Mouse (Mus musculus) hindbrain, embryonic 14.5 days (tissue): Measurements from ENCODE around the gene Cabin1. TPM values are rescaled to one million over a fixed set of nuclear protein-coding genes. Genes with fewer than 3 reads are reported as not detected.

Source experiments
- ATAC-seq: fragments of 200-750 bp; cut with Nextera tagmentation; 2 replicates; pipeline ENCODE4 v1.8.0; 2017; ENCODE audit warnings: moderate number of reproducible peaks, mild to moderate bottlenecking, moderate TSS enrichment, moderate library complexity; ENCODE audit not compliant: low FRiP score
- DNase-seq: peaks from one replicate; pipeline ENCODE4 v3.0.0-alpha.2; 2015; ENCODE audit warnings: low spot score
- H3K27ac ChIP-seq: fragments of 300-500 bp; sonication (generic); 2 replicates; pipeline ENCODE4 v1.5.1; 2014; ENCODE audit warnings: mild to moderate bottlenecking, moderate library complexity
- H3K27me3 ChIP-seq: fragments of 300-500 bp; sonication (generic); 2 replicates; pipeline ENCODE4 v1.6.1; 2014; ENCODE audit warnings: mild to moderate bottlenecking, low read length, mixed read lengths; ENCODE audit not compliant: control insufficient read depth, insufficient read depth
- H3K36me3 ChIP-seq: fragments of 300-500 bp; sonication (generic); replicated peaks from 2 replicates; pipeline ENCODE4 v1.6.1; 2014; ENCODE audit not compliant: control insufficient read depth, insufficient read depth
- H3K4me1 ChIP-seq: fragments of 300-500 bp; sonication (generic); replicated peaks from 2 replicates; pipeline ENCODE4 v1.6.1; 2014; ENCODE audit warnings: antibody characterized with exemption, low read length, mixed read lengths; ENCODE audit not compliant: control insufficient read depth, insufficient read depth
- H3K4me2 ChIP-seq: fragments of 300-500 bp; sonication (generic); replicated peaks from 2 replicates; pipeline ENCODE4 v1.6.1; 2014; ENCODE audit warnings: mild to moderate bottlenecking, moderate library complexity
- H3K4me3 ChIP-seq: fragments of 300-500 bp; sonication (generic); replicated peaks from 2 replicates; pipeline ENCODE4 v1.5.1; 2014; ENCODE audit warnings: mild to moderate bottlenecking, low read length
- H3K9ac ChIP-seq: fragments of 300-500 bp; sonication (generic); 2 replicates; pipeline ENCODE4 v1.6.1; 2014
- H3K9me3 ChIP-seq: fragments of 300-500 bp; sonication (generic); 2 replicates; pipeline ENCODE4 v1.6.1; 2016; ENCODE audit warnings: low read length; ENCODE audit not compliant: control insufficient read depth
- WGBS: fragments of 180-500 bp; shearing (Covaris S2); extraction: QIAGEN DNeasy Blood & Tissue Kit; methylation state at CpG from one replicate; pipeline ENCODE4 v1.1.7; 2014; 5-methylcytosine and 5-hydroxymethylcytosine counted together
- polyA plus RNA-seq: library from polyadenylated mRNA; unstranded; fragments of >200 nt; fragmentation: Nextera tagmentation; extraction: Ambion mirVana; gene quantifications from 2 replicates; pipeline ENCODE4 v1.2.1, GENCODE M21; 2014

Cabin1 gene
- polyA plus RNA-seq, result 32.4 and 40.4 TPM in 2 replicates

DNA sequence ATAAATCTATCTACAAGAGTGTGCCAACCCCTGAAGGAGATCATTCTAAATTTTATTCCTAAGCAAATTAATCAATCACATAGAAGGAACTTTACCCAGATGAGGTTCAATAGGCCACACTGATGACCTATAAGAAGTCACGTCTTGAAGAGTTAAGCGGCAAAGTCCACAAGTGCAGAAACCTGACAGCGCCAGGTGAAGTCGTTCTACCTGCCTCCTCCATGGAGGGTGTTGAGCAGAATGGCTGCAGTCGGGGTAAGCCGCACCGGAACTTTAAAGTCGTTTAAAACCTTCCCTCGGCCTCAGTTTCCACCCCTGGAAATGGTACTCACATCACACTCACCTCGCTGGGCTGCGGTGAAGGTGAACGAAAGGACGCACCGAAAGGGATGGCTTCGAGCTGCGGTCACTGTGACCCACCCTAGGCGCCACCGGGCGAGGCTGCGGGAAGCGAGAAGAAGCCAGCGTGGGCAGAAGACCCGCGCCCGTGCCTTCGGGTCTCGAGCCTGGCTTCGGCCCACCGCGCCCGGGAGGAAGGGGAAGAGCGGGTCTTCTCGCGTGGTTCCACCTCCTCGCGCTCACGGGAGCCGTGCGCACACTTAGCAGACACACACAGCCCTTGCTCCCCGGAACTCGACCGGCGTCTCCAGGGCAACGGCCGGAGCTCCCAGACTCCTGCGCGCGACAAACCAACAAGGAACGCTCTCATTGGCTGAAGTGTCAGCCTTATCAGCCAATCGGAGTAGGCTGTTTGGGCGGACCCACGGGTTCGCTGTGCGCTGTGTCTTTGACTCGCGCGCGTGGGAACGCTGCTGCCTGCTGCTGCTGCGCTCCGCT lies at the start of gene Cabin1:
Gene Cabin1 (minus strand): TSS at position 660 of the 837 bp plus-strand sequence.
- ATAC-seq (peak; percentile 97), DNase-seq (peak; percentile 100)
- under 1% methylated on average over 61 of the region's 61 CpGs for WGBS

DNA sequence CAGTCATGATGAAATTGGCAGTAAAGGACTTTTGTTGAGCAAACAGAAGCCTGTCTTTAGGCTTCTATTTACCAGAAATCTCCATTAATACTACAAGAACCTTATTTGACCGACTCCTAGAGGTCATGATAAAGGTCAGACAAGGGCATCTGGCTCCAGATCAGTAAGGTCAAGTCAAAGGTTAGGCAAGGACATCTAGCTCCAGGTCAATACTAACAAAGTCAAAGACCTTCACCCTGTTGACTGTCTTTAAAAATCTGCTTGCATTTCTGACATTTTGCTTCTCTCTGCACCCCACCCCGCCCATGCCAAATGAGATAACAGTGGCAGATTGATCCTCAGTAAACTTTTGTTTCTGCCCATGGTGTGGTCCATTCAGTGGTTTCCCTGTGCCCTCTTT lies 40.1 kb upstream of the Cabin1 start:
- WGBS, result 82% methylated on average over 2 of the region's 2 CpGs
- H3K4me1 ChIP-seq, result no peaks in the 10 kb centered on the region
- H3K27ac ChIP-seq, result no peak overlapping the region
- H3K9ac ChIP-seq, result no peak overlapping the region
- H3K36me3 ChIP-seq, result no peaks in the 10 kb centered on the region
- ATAC-seq (no peak), DNase-seq (no peak)
- no peaks in the 10 kb centered on the region for H3K9me3 ChIP-seq
- no peak overlapping the region for H3K4me2 ChIP-seq
- no peak overlapping the region for H3K4me3 ChIP-seq
- no peaks in the 10 kb centered on the region for H3K27me3 ChIP-seq

More for the DNA sequence above, at the start of gene Cabin1:
- Histone ChIP-seq H3K27ac (peak within 1 kb of the TSS; percentile 78), H3K36me3 (no peaks in the 10 kb centered on the region), H3K9me3 (no peaks in the 10 kb centered on the region), H3K4me1 (peaks cover 15% of the 10 kb centered on the region), H3K4me2 (peak within 1 kb of the TSS; percentile 56), H3K9ac (peak within 1 kb of the TSS; percentile 60), H3K4me3 (peak within 1 kb of the TSS; percentile 71), H3K27me3 (no peaks in the 10 kb centered on the region)

DNA sequence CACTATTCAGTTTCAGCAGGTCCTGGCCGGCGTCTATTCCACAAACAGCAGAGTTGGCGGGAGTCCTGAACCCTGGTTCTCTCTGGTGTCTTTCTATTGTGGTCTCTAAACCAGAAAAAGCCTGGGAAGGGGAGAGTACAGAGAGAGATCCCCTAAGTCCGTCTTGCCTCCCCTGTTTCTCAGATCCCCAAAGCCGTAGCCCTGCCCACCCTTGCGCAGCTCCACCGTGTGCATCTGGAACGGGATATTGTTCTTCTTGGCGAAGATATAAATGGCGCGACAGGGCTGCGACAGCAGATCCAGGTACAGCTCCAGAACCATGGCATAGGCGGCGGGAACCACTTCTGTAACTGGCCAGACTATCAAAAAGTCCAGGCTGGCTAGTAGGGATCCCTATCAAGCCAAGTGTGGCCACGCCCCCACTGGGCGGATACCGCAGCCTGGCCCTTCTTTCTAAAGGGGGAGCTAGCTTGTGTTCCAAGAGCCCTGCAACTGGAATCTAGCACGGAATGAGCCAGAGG lies 34.1 kb upstream of the Cabin1 start, which contains the start of gene Gstt1:
Gene Gstt1 (minus strand): TSS at position 409 of the 521 bp plus-strand sequence.
- no peaks in the 10 kb centered on the region; the same call in 1 of the 2 replicates for H3K4me1 ChIP-seq
- H3K27ac ChIP-seq, result no peak within 1 kb of the TSS
- no peaks in the 10 kb centered on the region for H3K36me3 ChIP-seq
- DNase-seq (peak; percentile 25), ATAC-seq (0 out of 2 replicates have a peak, but pooled peaks have one; percentile 11)
- H3K9me3 ChIP-seq, result no peaks in the 10 kb centered on the region
- peak within 1 kb of the TSS; percentile 31 for H3K4me3 ChIP-seq
- H3K27me3 ChIP-seq, result peaks cover 8% of the 10 kb centered on the region
- H3K4me2 ChIP-seq, result peak within 1 kb of the TSS; percentile 56
- H3K9ac ChIP-seq, result peak within 1 kb of the TSS; percentile 47
- 3% methylated on average over 18 of the region's 18 CpGs for WGBS

DNA sequence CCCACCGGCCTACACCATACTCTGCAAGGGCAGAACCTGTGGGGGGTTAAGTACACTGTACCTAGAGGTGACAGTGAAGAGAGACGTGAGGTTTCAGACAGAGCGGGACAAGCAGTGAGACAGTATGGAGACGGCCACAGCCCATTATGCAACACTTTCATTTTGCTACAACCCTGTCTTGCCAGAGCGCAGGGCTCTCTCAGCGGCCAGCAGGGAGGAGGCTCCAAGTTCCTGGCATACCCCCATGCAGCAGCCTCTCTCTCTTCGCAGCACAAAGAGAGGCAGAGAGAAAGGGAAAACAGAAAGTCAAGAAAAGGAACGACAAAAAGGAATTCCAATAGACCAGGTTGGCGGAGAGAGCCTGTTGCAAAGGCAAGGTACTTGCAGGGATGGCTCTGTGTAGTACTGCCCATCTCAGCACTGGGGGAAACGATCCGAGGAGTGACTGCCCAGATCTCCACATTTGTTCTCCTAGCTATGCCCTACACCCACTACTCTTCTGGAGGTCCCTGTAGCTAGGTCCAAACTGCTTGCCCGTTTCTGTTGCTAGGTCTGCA lies 33.6 kb upstream of the Cabin1 start:
- peak; percentile 31 for DNase-seq
- no peak overlapping the region for H3K27ac ChIP-seq
- no peaks in the 10 kb centered on the region for H3K9me3 ChIP-seq
- no peaks in the 10 kb centered on the region for H3K36me3 ChIP-seq
- peaks cover 8% of the 10 kb centered on the region for H3K27me3 ChIP-seq
- WGBS, result under 1% methylated on average over 12 of the region's 12 CpGs
- peak overlapping the region; percentile 31 for H3K4me3 ChIP-seq
- H3K9ac ChIP-seq, result peak overlapping the region; percentile 47
- H3K4me2 ChIP-seq, result peak overlapping the region; percentile 56
- no peaks in the 10 kb centered on the region; the same call in 1 of the 2 replicates for H3K4me1 ChIP-seq
- ATAC-seq, result peak; percentile 81

DNA sequence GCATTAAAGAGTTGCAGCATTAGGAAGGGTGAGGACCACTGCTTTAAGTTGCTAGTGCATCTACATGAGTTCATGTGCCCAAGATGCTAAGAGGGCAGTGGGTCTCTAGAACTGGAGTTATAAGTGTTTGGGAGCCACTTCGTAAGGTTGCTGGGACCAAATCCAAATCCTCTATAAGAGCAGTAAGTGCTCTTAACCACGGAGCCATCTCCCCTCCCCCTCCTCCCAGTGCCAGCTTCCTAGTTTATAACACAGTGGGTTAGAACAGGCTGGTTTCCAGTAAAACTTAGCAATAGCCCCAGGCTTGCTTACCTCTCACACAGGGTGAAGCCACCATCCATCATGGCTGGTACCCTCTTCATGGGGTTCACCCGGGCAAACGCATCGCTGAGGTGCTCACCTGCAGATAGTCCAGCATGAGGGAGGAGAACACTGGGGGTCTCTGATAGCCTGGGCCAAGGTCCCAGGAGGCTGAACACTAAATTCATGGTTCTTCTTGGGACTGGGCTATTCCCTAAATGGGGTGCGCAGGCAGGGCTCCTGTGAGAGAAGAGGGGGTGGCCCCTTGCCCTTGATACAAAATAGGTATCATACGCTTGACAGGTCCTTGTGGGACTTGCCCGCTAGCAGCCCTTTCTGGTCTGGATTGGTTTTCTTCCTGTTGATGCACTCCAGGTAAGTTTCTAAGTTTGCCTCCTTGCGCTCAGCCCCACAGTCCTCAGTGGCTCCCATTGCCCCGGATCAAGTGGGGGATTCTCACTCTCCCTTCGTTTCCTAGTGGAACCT lies 32.8 kb upstream of the Cabin1 start:
- DNase-seq, result no peak
- H3K36me3 ChIP-seq, result no peaks in the 10 kb centered on the region
- H3K4me3 ChIP-seq, result peak overlapping the region; percentile 31
- peaks cover 8% of the 10 kb centered on the region for H3K27me3 ChIP-seq
- no peaks in the 10 kb centered on the region; the same call in 1 of the 2 replicates for H3K4me1 ChIP-seq
- ATAC-seq, result no peak
- WGBS, result 47% methylated on average over 11 of the region's 11 CpGs
- H3K9me3 ChIP-seq, result no peaks in the 10 kb centered on the region
- peak overlapping the region; percentile 56 for H3K4me2 ChIP-seq
- H3K9ac ChIP-seq, result peak overlapping the region; percentile 47
- no peak overlapping the region for H3K27ac ChIP-seq

DNA sequence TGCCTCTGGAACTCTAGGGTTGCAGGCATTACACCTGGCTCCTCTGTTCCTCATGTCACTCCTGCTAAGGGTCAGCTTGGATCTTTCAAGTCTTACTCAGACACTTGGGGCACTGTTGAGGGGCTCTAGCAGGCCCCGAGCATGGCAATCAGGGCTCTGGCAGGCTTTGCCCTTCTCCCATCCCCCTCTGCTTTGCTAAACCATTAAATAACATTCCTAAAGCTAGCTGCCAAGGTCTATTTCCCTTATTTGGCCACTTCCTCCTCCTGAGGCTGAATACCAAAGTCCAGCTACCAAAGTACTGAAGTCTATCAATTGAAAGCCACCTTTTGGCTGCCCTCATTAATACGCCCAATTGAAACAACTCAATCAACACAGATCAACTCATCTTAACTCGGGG lies 30.7 kb upstream of the Cabin1 start:
- ATAC-seq (no peak), DNase-seq (no peak)
- 37% methylated on average over 3 of the region's 3 CpGs for WGBS
- Histone ChIP-seq H3K27me3 (peaks cover 8% of the 10 kb centered on the region), H3K4me3 (no peak overlapping the region), H3K9me3 (no peaks in the 10 kb centered on the region), H3K27ac (no peak overlapping the region), H3K9ac (no peak overlapping the region), H3K4me1 (no peaks in the 10 kb centered on the region; the same call in 1 of the 2 replicates), H3K4me2 (no peak overlapping the region), H3K36me3 (no peaks in the 10 kb centered on the region)

DNA sequence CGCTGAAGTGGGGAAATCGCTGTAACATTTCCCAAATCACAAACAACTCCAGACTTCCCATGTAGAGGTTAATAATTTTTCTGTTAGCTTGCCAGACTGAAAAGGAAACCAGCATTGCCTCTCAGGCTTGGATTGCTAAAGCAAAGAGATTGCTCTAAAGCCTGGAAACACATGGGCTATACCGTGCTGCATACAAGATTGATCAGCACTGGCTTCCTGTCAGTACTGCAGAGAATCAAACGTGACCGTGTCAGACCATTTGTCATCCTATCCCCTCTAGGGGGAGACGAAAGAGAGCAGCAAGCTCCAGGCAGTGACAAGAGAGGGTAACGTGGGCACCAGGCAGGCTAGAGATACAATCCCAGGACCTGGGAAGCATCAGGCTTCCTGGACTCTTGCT lies 26.6 kb upstream of the Cabin1 start:
- Histone ChIP-seq H3K4me1 (no peaks in the 10 kb centered on the region), H3K36me3 (no peaks in the 10 kb centered on the region), H3K9me3 (no peaks in the 10 kb centered on the region), H3K27me3 (no peaks in the 10 kb centered on the region), H3K27ac (no peak overlapping the region), H3K4me3 (no peak overlapping the region), H3K4me2 (no peak overlapping the region), H3K9ac (0 out of 2 replicates have a peak overlapping the region, but pooled peaks have one; percentile 31)
- DNase-seq (no peak), ATAC-seq (no peak)
- WGBS, result 21% methylated on average over 7 of the region's 7 CpGs

DNA sequence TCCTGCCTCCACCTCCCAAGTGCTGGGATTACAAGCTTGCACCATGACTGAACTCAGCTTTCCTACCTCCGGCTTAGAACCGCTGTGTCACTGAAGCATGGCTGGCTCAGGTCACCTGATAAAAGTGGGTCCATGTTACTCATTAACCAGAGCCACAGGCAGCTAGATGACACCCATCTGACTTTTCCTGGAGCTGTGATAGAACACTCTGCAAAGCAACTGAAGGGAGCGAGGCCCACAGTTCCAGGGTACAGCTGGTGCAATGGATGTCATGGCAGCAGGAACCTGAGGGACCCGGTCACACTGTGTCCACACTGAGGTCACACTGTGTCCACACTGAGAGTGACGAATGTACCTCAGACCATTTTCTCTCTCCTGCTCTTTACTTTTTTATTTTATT lies 25.7 kb upstream of the Cabin1 start:
- no peaks in the 10 kb centered on the region for H3K4me1 ChIP-seq
- ATAC-seq, result no peak

More for the DNA sequence above, 25.7 kb upstream of the Cabin1 start:
- H3K4me3 ChIP-seq, result no peak overlapping the region
- H3K9me3 ChIP-seq, result no peaks in the 10 kb centered on the region
- WGBS, result 83% methylated on average over 5 of the region's 5 CpGs
- no peaks in the 10 kb centered on the region for H3K36me3 ChIP-seq
- H3K4me2 ChIP-seq, result no peak overlapping the region
- no peak for DNase-seq
- H3K27me3 ChIP-seq, result no peaks in the 10 kb centered on the region
- H3K27ac ChIP-seq, result no peak overlapping the region
- H3K9ac ChIP-seq, result no peak overlapping the region
